Mouse (Mus musculus) brain, embryonic 18.5 days (tissue): ENCODE measurements at regions not wholly inside any gene's neighbourhood (a gene's known extent, or its start where the extent isn't known, plus 50 kb on each side); places are given as distances from the start of the nearest gene placed in this dataset.

ENCODE experiments used
- DNase-seq: peaks from one replicate; pipeline ENCODE4 v3.0.0-alpha.2; 2012; ENCODE audit warnings: low read depth, low spot score

DNA sequence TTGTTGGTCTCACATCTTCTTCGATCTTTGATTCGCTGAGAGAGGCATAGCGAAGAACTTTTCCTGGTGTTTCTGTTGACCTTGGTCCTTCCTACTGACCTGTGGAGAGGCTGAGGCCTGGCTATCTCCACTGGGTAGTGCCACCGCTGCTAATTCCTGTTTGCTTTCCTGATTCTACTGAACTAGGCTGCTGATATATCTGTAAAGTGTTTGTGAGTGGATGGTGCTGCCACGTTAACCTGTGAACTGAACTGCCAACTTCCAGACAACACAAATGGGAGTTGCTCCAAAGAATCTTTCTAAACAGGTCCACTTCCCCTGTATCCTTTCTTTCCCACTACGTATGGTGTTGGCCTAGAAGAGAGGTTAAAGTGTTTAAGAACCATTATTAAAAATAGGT is 78.0 kb upstream of the Akt3 start:
- no peak for DNase-seq

DNA sequence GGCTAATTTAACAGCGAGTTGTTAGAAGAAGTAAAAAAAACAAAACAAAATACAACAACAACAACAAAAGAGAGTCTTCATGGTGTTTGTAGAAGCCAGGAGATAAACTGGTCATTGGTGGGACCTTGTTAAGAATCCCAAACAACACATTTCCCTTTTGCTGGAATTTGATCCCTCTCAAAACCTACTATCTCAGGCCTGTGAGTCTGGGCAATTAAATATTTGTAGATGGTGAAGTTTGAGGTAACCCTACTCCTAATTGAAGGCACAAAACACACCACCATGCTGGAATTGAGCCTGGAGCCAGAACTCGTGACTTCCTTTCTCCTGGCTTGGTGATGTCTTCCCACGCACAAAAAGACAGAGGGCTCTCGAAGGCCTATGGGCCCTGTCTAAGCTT is 65.4 kb upstream of the Akt3 start:
- DNase-seq = no peak

DNA sequence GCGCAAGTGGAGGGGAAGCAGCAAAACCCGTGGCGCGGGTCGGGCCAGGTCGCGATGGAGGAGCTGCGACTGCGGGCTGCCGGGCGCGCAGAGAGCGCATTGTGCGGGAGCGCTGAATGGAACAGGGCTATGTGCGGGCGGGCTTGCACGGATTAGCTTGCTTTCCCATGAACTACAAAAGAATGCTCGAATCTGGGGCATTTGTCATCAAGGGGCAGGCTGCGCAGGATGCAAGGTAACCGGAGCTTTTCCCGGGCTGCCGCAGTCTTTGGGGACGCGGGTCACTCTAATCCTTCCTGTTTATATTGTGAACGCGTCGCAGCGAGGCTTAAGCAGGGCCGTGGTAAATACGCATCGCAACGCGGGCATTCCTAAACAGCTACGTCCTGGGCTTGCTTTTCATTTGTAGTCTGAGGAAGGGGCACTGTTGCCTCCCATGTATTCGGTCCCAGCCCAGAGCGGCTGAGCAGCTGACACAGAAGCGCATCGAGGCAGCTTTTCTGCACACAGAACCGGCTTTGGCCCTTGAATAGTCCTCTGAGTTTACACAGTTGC is 64.8 kb upstream of the Akt3 start:
- DNase-seq = no peak

DNA sequence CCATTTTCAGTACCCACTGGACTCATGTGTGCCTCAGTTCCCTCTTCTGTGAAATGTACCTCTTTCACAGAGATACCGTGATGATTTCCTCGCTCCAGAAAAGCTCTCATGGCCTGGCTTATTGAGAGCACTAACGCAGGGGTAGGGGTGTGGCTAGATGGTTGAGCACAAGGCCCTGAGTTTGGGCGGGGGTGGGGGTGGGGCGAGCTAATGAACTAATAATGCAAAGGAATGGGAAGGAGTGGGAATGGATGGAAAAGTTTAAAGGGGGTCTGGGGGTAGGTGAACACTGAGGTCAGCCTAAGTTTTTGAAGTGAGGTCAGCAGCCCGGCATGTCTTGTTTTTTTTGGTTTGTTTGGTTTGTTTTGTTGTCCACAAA is 64.3 kb upstream of the Akt3 start:
- no peak for DNase-seq

DNA sequence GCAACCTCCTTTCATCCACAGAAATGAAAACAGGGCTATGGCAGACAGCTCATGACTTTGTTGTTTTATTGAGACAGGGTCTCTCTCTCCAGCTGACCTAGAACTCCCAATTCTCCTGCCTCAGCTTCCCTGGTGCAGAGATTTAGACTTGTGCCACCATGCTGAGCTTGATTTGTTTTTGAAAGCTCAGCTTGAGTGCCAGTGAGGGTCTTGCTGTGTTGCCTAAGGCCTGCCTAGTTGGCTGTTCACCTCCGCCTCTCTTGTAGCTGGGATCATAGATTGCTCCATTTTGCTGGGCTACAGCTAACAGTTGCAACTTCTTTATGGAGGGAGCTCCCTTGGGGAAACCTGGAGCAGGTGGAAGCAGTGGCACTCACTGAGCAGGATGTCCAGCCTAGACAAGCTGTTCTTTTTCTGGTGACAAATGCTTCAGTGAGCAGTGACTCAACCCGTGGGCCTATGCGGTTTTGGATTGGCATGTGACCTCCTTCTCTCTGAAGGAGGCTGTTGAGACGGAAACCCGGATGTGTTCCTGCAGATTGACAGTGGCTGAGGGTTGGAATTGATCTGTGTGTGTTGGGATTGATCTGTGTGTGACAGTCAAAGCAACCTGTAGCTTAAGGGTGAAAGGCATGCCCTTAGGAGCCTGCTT is 63.8 kb upstream of the Akt3 start:
- DNase-seq = no peak

DNA sequence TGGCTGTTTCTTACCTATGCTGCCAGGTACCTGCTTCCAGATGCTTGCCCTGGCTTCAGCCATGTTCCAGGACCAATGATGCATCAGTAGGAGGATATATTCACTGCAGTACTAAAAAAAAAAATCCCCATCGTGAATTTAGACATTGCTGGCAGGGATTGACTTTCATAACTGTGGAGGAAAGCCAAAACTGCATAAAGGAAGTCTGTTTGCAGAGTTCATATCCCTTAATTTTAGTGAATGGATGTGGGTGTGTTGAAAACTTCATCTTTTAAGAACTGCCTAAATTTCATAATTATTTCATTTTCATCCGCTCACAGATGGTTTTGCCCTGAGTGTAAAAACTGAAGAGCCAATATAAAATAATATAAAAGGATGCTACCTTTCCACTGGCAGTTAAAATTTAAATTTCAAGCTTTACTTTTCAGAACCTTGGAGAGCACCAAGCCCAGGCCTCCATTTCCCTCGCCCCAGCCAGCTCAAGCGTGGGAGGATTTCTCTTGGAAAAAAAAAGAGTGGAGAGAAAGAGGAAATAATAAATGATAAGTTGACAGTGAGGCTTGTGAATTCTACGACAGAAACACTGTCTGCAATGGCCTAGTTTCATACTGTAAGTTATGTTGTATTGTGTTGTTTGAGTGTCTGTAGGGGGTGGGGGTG is 50.3 kb upstream of the Akt3 start:
- DNase-seq = no peak
